ENCODE assay signal across 10 mouse cellular contexts in the genomic region with DNA sequence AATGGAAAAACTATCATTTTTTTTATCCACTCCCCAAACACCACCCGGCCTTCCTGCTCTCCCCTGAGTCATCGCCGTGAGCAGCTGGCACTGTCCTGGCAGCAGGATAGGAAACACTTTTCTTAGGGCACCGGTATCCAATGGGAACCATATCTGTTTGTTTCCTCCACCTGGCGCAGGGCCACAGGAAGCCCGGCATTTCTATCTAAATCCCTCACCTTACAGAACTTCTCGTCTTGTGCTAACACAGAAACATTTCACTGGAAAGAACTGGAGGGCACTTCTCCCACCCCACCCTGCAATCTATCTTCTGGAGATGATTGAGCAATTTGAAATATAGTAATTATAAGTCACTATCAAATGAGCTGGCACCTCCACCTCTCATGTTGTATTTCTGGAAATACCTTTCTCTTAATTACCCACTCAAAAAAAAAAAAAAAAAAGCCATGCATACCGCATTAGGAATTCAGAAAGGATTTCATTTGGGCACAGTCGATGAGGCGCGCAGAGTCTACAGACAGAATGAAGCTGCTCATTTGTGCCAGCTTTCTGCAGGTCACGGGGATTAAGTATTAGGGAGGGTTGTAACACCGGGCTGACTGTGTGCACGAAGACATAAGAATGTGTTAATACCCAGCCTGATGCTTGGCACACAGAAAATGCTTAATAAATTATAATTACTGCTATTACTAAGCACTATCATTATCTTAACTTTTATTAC. TPM values are rescaled to one million over a fixed set of nuclear protein-coding genes. Genes with fewer than 3 reads are reported as not detected.
A peak's percentile ranks its signal among the peaks of the same experiment; 100 is the strongest.
DNase-seq lines count a peak whose midpoint lies in the region; TF ChIP-seq lines count a peak whose summit lies in the region.
"Had no signal": no experiment of that assay in that cellular context is flagged by ENCODE, and none has a peak within 500 bp of the region (broad histone marks: within the 10 kb centered on the region; RNA-seq: fewer than 3 reads in every experiment).

No protein-coding gene starts in this region.

- H3K36me3 ChIP-seq in myocyte (ENCODE audit: control insufficient read depth, insufficient read depth), result no peaks in the 10 kb centered on the region
- H3K36me3 ChIP-seq: embryonic facial prominence, embryonic 15.5 days; stomach, embryonic 15.5 days had no signal

- DNase-seq in adrenal gland, postnatal 10 days, result peak; percentile 36
- no peak for DNase-seq in adrenal gland, adult 8-10 months
- DNase-seq in kidney, postnatal 10 days, result peak; percentile 37
- no peak for DNase-seq in kidney, postnatal 36 days
- DNase-seq in heart, postnatal 14 days, result peak; percentile 52 to 57
- no peak for DNase-seq in urinary bladder, adult 2 months (ENCODE audit: low spot score)
- no peak for DNase-seq in left cerebral cortex, postnatal 36 days (ENCODE audit: low spot score in 2 of 2)

- intact Hi-C loops in heart, postnatal 14 days (cut with DNase I), result no loop called here
- intact Hi-C loops in left cerebral cortex, postnatal 36 days (cut with DNase I), result no loop called here

- no peak for TF ChIP-seq POLR2A in myocyte (IDR thresholded peaks at IDR 0.05; ENCODE audit: insufficient read length, low read depth)

- H3K4me2 ChIP-seq in myocyte (ENCODE audit: low read depth), result peak overlapping the region; percentile 44
- H3K4me2 ChIP-seq: embryonic facial prominence, embryonic 15.5 days; stomach, embryonic 15.5 days had no signal

- no peak overlapping the region for H3K4me3 ChIP-seq in myocyte
- H3K4me3 ChIP-seq: embryonic facial prominence, embryonic 15.5 days; stomach, embryonic 15.5 days had no signal

- H3K27me3 ChIP-seq in myocyte (ENCODE audit: control insufficient read depth, insufficient read depth, insufficient read length), result no peaks in the 10 kb centered on the region
- H3K27me3 ChIP-seq: embryonic facial prominence, embryonic 15.5 days; stomach, embryonic 15.5 days had no signal

- H3K79me2 ChIP-seq in myocyte (ENCODE audit: control insufficient read depth, insufficient read depth), result peaks cover 24% of the 10 kb centered on the region

- no peak overlapping the region for H3ac ChIP-seq in myocyte (ENCODE audit: control insufficient read depth, insufficient read length)

TF ChIP-seq in myocyte, 11 proteins besides CTCF, POLR2A, EP300 and RAD21:
- peak; percentile 11 to 75 (median 45) for TF ChIP-seq MYOG (IDR thresholded peaks at IDR 0.05; ENCODE audit: control insufficient read depth in 1 of 3, insufficient read depth in 1 of 3, insufficient read length in 2 of 3, low read depth in 2 of 3)
- peak in 2 of 3 experiments; percentile 68 to 84 for TF ChIP-seq MYOD1 (IDR thresholded peaks at IDR 0.05; ENCODE audit: control insufficient read depth in 1 of 3, insufficient read length in 2 of 3, low read depth in 2 of 3)
- no peak for TF ChIP-seq TCF3 (IDR thresholded peaks at IDR 0.05; ENCODE audit: insufficient read length, low read depth)

RNA-seq across cellular contexts. Expression of a gene that starts 7.4 kb away (rescaled TPM):
- total RNA-seq in adrenal gland, postnatal 10 days (2021), result 10 to 100 TPM; 18.6 to 47.5 TPM
- total RNA-seq in adrenal gland, adult 8-10 months (2022), result 10 to 100 TPM in 2 of 4 experiments, 1 to 10 TPM in 2; 7.9 to 16.9 (median 11.3) TPM
- 10 to 100 TPM; 29.1 to 29.7 TPM for total RNA-seq in heart, postnatal 14 days (2021)
- polyA plus RNA-seq in myocyte (2012; fragmentation: generic; extraction: Trizol), result 49.6 TPM
- 81.8 and 89.1 TPM in 2 replicates for polyA plus RNA-seq in urinary bladder, adult 2 months (2012; rRNA removed)
- 10 to 100 TPM in 1 of 2 experiments, 1 to 10 TPM in 1; 3.1 to 19.7 TPM for total RNA-seq in left cerebral cortex, postnatal 36 days (2021)

Comparison
In these comparisons a context has a peak if more than half of its experiments do, and no peak if none do; other contexts are left out.
1. DNase-seq: peak in adrenal gland, postnatal 10 days (single experiment), kidney, postnatal 10 days (single experiment) and heart, postnatal 14 days (2 of 2); none in adrenal gland, adult 8-10 months (single experiment), kidney, postnatal 36 days (0 of 2), urinary bladder, adult 2 months (single experiment) and left cerebral cortex, postnatal 36 days (0 of 2).